8 mouse cellular contexts compared by ENCODE assay signal in the genomic region with DNA sequence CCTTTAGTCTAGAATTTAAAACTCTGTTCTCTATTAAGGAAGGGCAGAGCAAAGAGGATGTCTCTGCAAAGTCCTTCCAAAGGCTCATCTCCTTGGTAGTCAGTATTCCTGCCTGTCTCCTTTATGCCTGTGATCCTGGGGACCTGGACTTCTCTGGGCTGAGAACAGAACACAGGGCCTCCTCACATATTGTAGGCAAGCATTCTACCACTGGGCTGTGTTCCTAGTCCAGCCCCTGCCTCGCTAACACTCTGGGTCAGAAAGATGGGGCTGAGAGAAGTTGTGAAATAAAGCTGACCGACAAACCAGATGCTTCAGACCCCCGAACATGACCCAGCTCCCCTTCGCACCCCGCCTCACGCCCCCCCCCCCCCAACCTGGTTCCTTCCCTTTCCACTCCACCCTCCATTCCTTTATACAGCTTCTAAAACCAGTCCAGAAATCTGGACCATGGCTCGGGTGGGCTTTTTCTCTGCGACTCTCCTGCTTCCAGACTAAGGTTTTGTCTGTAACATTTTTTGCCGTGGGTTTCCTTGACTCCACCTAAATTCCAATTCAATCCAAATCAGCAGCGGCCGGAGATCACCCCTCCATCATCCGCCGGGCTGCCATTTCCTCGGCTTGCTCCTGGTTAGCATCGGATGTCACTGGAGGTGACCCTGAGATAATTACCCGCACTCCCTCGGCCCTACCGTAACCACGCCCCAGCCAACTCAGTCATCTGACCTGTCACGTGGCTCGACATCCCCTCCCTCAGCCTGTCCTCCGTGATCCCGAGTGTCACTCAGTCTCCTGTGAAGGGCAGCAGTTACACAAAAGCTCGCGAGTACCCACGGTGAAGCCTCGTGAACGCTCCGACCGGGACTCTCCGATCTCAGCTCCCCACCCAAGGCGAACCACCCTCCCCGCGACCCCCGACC.
DNase-seq lines count a peak whose midpoint lies in the region; ATAC-seq and TF ChIP-seq lines count a peak whose summit lies in the region.

No protein-coding gene starts in this region.

- peak overlapping the region; percentile 60 for H3K4me2 ChIP-seq in hindbrain, embryonic 11.5 days (replicated peaks; ENCODE audit: low read depth, low read length)
- peak overlapping the region; percentile 54 for H3K4me2 ChIP-seq in liver, postnatal 0 days (ENCODE audit: low read depth, low read length)

- peak; percentile 96 for ATAC-seq in hindbrain, embryonic 11.5 days (ENCODE audit: low FRiP score)
- peak; percentile 36; the same call in 1 of the 2 replicates for ATAC-seq in liver, postnatal 0 days
- ATAC-seq in monocyte, adult 5-6 weeks (replicated peaks; ENCODE audit: insufficient number of reproducible peaks, low FRiP score, low TSS enrichment, poor library complexity, severe bottlenecking), result no peak

- 0 out of 2 replicates have a peak, but pooled peaks cover 2% of the 10 kb centered on the region for H3K27me3 ChIP-seq in hindbrain, embryonic 11.5 days (ENCODE audit: control insufficient read depth, insufficient read depth, low read length)
- peaks cover 29% of the 10 kb centered on the region; the same call in 1 of the 2 replicates for H3K27me3 ChIP-seq in liver, postnatal 0 days (ENCODE audit: insufficient read depth, low read length)

- peak; percentile 91 for DNase-seq in ES-CJ7 (ENCODE audit: low read depth, low spot score)
- DNase-seq in cerebellum, postnatal 14 days, result peak; percentile 83 to 87
- DNase-seq in frontal cortex, postnatal 14 days (ENCODE audit: low spot score in 2 of 2), result peak; percentile 40 to 54
- peak; percentile 81 for DNase-seq in hindbrain, embryonic 11.5 days (ENCODE audit: low spot score)
- DNase-seq in layer of hippocampus, adult 9-10 months (ENCODE audit: low spot score), result peak; percentile 29
- no peak for DNase-seq in liver, postnatal 0 days
- peak; percentile 13 for DNase-seq in ovary, postnatal 10 days (ENCODE audit: low spot score)

- H3K27ac ChIP-seq in hindbrain, embryonic 11.5 days (ENCODE audit: low read depth, low read length), result no peak overlapping the region
- H3K27ac ChIP-seq in liver, postnatal 0 days (ENCODE audit: low read depth), result no peak overlapping the region

- no peaks in the 10 kb centered on the region for H3K36me3 ChIP-seq in hindbrain, embryonic 11.5 days (ENCODE audit: control insufficient read depth, insufficient read depth, low read length)
- no peaks in the 10 kb centered on the region for H3K36me3 ChIP-seq in liver, postnatal 0 days (replicated peaks; ENCODE audit: insufficient read depth, low read length)

- peak overlapping the region; percentile 59 for H3K9ac ChIP-seq in hindbrain, embryonic 11.5 days (ENCODE audit: low read depth, low read length)
- H3K9ac ChIP-seq in liver, postnatal 0 days (replicated peaks), result no peak overlapping the region

- TF ChIP-seq CTCF in liver, postnatal 0 days (IDR thresholded peaks at IDR 0.05; ENCODE audit: low read depth), result no peak

- H3K4me3 ChIP-seq in hindbrain, embryonic 11.5 days (ENCODE audit: low read depth, low read length), result peak overlapping the region; percentile 45
- peak overlapping the region; percentile 15; the same call in 1 of the 2 replicates for H3K4me3 ChIP-seq in liver, postnatal 0 days (ENCODE audit: low read depth, low read length)

- no peaks in the 10 kb centered on the region for H3K9me3 ChIP-seq in hindbrain, embryonic 11.5 days (ENCODE audit: control insufficient read depth, low read length)
- H3K9me3 ChIP-seq in liver, postnatal 0 days (ENCODE audit: low read length), result no peaks in the 10 kb centered on the region

- TF ChIP-seq EP300 in liver, postnatal 0 days (IDR thresholded peaks at IDR 0.05; ENCODE audit: low read depth), result no peak

- WGBS in hindbrain, embryonic 11.5 days, result 3% methylated on average over 35 of the region's 35 CpGs
- WGBS in liver, postnatal 0 days (ENCODE audit: insufficient replicate concordance), result 5% methylated on average over 35 of the region's 35 CpGs

- 0 out of 2 replicates have a peak, but pooled peaks cover 2% of the 10 kb centered on the region for H3K4me1 ChIP-seq in hindbrain, embryonic 11.5 days (replicated peaks; ENCODE audit: control insufficient read depth, insufficient read depth, low read length)
- no peaks in the 10 kb centered on the region for H3K4me1 ChIP-seq in liver, postnatal 0 days (ENCODE audit: insufficient read depth)
